Comparison of ENCODE assay signal across 30 mouse cellular contexts in genomic region chr19:29900318-29900717, GRCm38 (mm10). TPM values are rescaled to one million over a fixed set of nuclear protein-coding genes. Genes with fewer than 3 reads are reported as not detected.
DNase-seq lines count a peak whose midpoint lies in the region; ATAC-seq lines count a peak whose summit lies in the region.
"Had no signal": no experiment of that assay in that cellular context is flagged by ENCODE, and none has a peak within 500 bp of the region (broad histone marks: within the 10 kb centered on the region; RNA-seq: fewer than 3 reads in every experiment).

No protein-coding gene starts in this region.

- no peak overlapping the region for H3K4me2 ChIP-seq in liver, embryonic 11.5 days
- H3K4me2 ChIP-seq: embryonic facial prominence, embryonic 13.5 days; hindbrain, embryonic 14.5 days; limb, embryonic 12.5 days; liver, embryonic 13.5 days; midbrain, embryonic 11.5 days; neural tube, embryonic 12.5 days had no signal

- no peaks in the 10 kb centered on the region for H3K9me3 ChIP-seq in liver, embryonic 11.5 days (ENCODE audit: control insufficient read depth, low read length)

- no peaks in the 10 kb centered on the region for H3K36me3 ChIP-seq in liver, embryonic 11.5 days (ENCODE audit: control insufficient read depth, insufficient read depth, low read length)
- H3K36me3 ChIP-seq: embryonic facial prominence, embryonic 13.5 days; G1E; heart, embryonic 10.5 days; limb, embryonic 12.5 days; liver, embryonic 13.5 days; neural tube, embryonic 12.5 days had no signal

- H3K4me3 ChIP-seq in liver, embryonic 11.5 days (ENCODE audit: low read depth, low read length): no peak overlapping the region
- H3K4me3 ChIP-seq: embryonic facial prominence, embryonic 13.5 days; erythroblast, embryonic 14.5 days; heart, embryonic 10.5 days; limb, embryonic 12.5 days; liver, embryonic 13.5 days; neural tube, embryonic 12.5 days had no signal

- no peak for ATAC-seq in CD4-positive, CD25-positive, alpha-beta regulatory T cell, adult 4 months
- no peak for ATAC-seq in liver, embryonic 11.5 days (replicated peaks; ENCODE audit: low FRiP score)
- ATAC-seq: forebrain, postnatal 0 days; intestine, postnatal 0 days; midbrain, embryonic 16.5 days had no signal

- H3K9ac ChIP-seq in liver, embryonic 11.5 days (ENCODE audit: low read depth, low read length): no peak overlapping the region
- H3K9ac ChIP-seq: embryonic facial prominence, embryonic 13.5 days; forebrain, postnatal 0 days; hindbrain, embryonic 14.5 days; limb, embryonic 12.5 days; liver, embryonic 13.5 days; neural tube, embryonic 12.5 days had no signal

- H3K27ac ChIP-seq in liver, embryonic 11.5 days (ENCODE audit: low read depth, low read length): no peak overlapping the region
- H3K27ac ChIP-seq: embryonic facial prominence, embryonic 13.5 days; heart, embryonic 10.5 days; hindbrain, embryonic 14.5 days; limb, embryonic 12.5 days; liver, embryonic 13.5 days; neural tube, embryonic 12.5 days; stomach, postnatal 0 days had no signal

- no peaks in the 10 kb centered on the region for H3K4me1 ChIP-seq in liver, embryonic 11.5 days (replicated peaks; ENCODE audit: control insufficient read depth, insufficient read depth, low read length)
- H3K4me1 ChIP-seq: embryonic facial prominence, embryonic 13.5 days; heart, embryonic 10.5 days; liver, embryonic 13.5 days; neural tube, embryonic 12.5 days had no signal

- peak; percentile 3 for DNase-seq in CD4-positive, CD25-positive, alpha-beta regulatory T cell, adult 2 months (ENCODE audit: low read depth, low spot score)
- DNase-seq in liver (peak; percentile 21), 416B (ENCODE audit: low read depth) (peak; percentile 77), NIH3T3 (ENCODE audit: low read depth) (peak; percentile 67)
- DNase-seq in liver, embryonic 11.5 days (ENCODE audit: low spot score): no peak
- no peak for DNase-seq in embryo, embryonic 9.5 days (ENCODE audit: extremely low spot score)
- no peak for DNase-seq in lung, adult 18-20 months
- DNase-seq: adrenal gland, adult 8-10 months; cerebellum, adult 2 months; cerebellum, postnatal 25 days; forebrain, postnatal 0 days; heart, postnatal 36 days; kidney, postnatal 14 days; layer of hippocampus, adult 9-11 months; liver, embryonic 13.5 days; lung, adult 2 months; right cerebral cortex, adult 18-20 months; thymus, adult 18-20 months had no signal

- no peaks in the 10 kb centered on the region for H3K27me3 ChIP-seq in liver, embryonic 11.5 days (replicated peaks; ENCODE audit: control insufficient read depth, insufficient read depth, low read length)
- H3K27me3 ChIP-seq: embryonic facial prominence, embryonic 13.5 days; limb, embryonic 12.5 days; liver, embryonic 13.5 days; neural tube, embryonic 12.5 days had no signal

- whole genome bisulfite sequencing in liver, embryonic 11.5 days: 91% methylated on average over 3 of the region's 3 CpGs

RNA-seq across cellular contexts. Expression of gene Il33, which starts 24.6 kb away (rescaled TPM):
- not detected for polyA plus RNA-seq in CD4-positive, CD25-positive, alpha-beta regulatory T cell, adult 4 months (2017; shearing (Covaris generic))
- 0.27 and 0.31 TPM in 2 replicates for polyA plus RNA-seq in liver, embryonic 11.5 days (2014; fragmentation: Nextera tagmentation; extraction: Ambion mirVana)
- polyA plus RNA-seq: erythroblast, embryonic 14.5 days had no signal

Comparison
In these comparisons a context has a peak if more than half of its experiments do, and no peak if none do; other contexts are left out.
1. DNase-seq: peak in CD4-positive, CD25-positive, alpha-beta regulatory T cell, adult 2 months (single experiment), liver (single experiment), 416B (single experiment) and NIH3T3 (single experiment); none in liver, embryonic 11.5 days (single experiment), embryo, embryonic 9.5 days (single experiment) and lung, adult 18-20 months (0 of 2).